Mouse (Mus musculus) liver, embryonic 16.5 days (tissue): Measurements from ENCODE around the gene Gm21992. TPM values are rescaled to one million over a fixed set of nuclear protein-coding genes. Genes with fewer than 3 reads are reported as not detected.
"Not testable (repeated sequence)": the region's sequence is repeated elsewhere in the genome, so short reads cannot be mapped to it uniquely, and the experiment has no call there.

ENCODE experiments used
- ATAC-seq: fragments of 200-750 bp; cut with Nextera tagmentation; 2 replicates; pipeline ENCODE4 v1.8.0; 2017; ENCODE audit warnings: low read depth, mild to moderate bottlenecking, moderate number of reproducible peaks, moderate library complexity
- H3K27ac ChIP-seq: fragments of 300-500 bp; sonication (generic); 2 replicates; pipeline ENCODE4 v1.5.1; 2014; ENCODE audit warnings: mild to moderate bottlenecking, low read length
- H3K27me3 ChIP-seq: fragments of 300-500 bp; sonication (generic); 2 replicates; pipeline ENCODE4 v1.6.1; 2014; ENCODE audit warnings: low read depth, low read length, mixed read lengths; ENCODE audit not compliant: control insufficient read depth, insufficient read depth
- H3K36me3 ChIP-seq: fragments of 300-500 bp; sonication (generic); 2 replicates; pipeline ENCODE4 v1.6.1; 2014; ENCODE audit warnings: mild to moderate bottlenecking; ENCODE audit not compliant: control insufficient read depth, insufficient read depth
- H3K4me1 ChIP-seq: fragments of 300-500 bp; sonication (generic); 2 replicates; pipeline ENCODE4 v1.6.1; 2014; ENCODE audit warnings: low read depth, low read length, mixed read lengths; ENCODE audit not compliant: control insufficient read depth
- H3K4me2 ChIP-seq: fragments of 300-500 bp; sonication (generic); 2 replicates; pipeline ENCODE4 v1.6.1; 2014; ENCODE audit warnings: low read depth, low read length, mixed read lengths
- H3K4me3 ChIP-seq: fragments of 300-500 bp; sonication (generic); 2 replicates; pipeline ENCODE4 v1.5.1; 2014; ENCODE audit warnings: low read depth, mild to moderate bottlenecking, low read length
- H3K9ac ChIP-seq: fragments of 300-500 bp; sonication (generic); 2 replicates; pipeline ENCODE4 v1.6.1; 2014; ENCODE audit warnings: low read depth, low read length
- H3K9me3 ChIP-seq: fragments of 300-500 bp; sonication (generic); replicated peaks from 2 replicates; pipeline ENCODE4 v1.6.1; 2016; ENCODE audit warnings: low read length; ENCODE audit not compliant: control insufficient read depth
- WGBS: fragments of 180-500 bp; shearing (Covaris S2); extraction: QIAGEN DNeasy Blood & Tissue Kit; methylation state at CpG from one replicate; pipeline ENCODE4 v1.1.7; 2014; ENCODE audit not compliant: insufficient replicate concordance; 5-methylcytosine and 5-hydroxymethylcytosine counted together
- polyA plus RNA-seq: library from polyadenylated mRNA; unstranded; fragments of >200 nt; fragmentation: Nextera tagmentation; extraction: Ambion mirVana; gene quantifications from 2 replicates; pipeline ENCODE4 v1.2.1, GENCODE M21; 2015

Gm21992 gene
- polyA plus RNA-seq, 1 experiment from 2014 or later: 11.7 TPM

DNA sequence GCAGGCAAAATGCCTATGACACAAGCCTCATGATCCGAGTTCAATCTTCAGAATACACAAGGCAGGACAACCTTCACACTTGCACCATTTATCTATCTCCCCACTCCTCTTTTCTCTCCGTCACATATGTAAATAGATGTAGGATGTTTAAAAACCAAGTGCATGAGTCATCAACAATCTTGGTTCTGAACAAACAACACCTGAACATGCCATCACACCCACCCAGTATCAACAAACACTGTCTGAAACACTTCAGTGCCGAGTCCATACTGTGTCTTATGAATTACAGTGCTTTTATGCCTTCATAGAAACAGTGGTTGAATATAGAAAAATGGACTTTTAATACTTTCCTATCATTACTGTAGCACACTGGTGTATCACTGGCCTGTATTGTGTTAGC, 38.6 kb downstream of the Gm21992 start:
- 76% methylated on average over 3 of the region's 3 CpGs for WGBS
- H3K27ac ChIP-seq: no peak overlapping the region
- H3K9me3 ChIP-seq: no peaks in the 10 kb centered on the region
- H3K27me3 ChIP-seq: no peaks in the 10 kb centered on the region
- no peak overlapping the region for H3K9ac ChIP-seq
- peaks cover 44% of the 10 kb centered on the region for H3K36me3 ChIP-seq
- H3K4me3 ChIP-seq: no peak overlapping the region
- no peaks in the 10 kb centered on the region for H3K4me1 ChIP-seq
- no peak overlapping the region for H3K4me2 ChIP-seq
- ATAC-seq: no peak

GRCm38 (mm10) chr19:4767507-4768148, 43.8 kb downstream of the Gm21992 start:
- Histone ChIP-seq H3K4me2 (no peak overlapping the region), H3K36me3 (peaks cover 52% of the 10 kb centered on the region), H3K9ac (no peak overlapping the region), H3K9me3 (no peaks in the 10 kb centered on the region), H3K27ac (peak overlapping the region; percentile 65), H3K4me1 (no peaks in the 10 kb centered on the region; the same call in 1 of the 2 replicates), H3K27me3 (no peaks in the 10 kb centered on the region), H3K4me3 (no peak overlapping the region)
- 73% methylated on average over 12 of the region's 12 CpGs for WGBS
- peak; percentile 77 for ATAC-seq

GRCm38 (mm10) chr19:4762876-4763275, 48.5 kb downstream of the Gm21992 start:
- Histone ChIP-seq H3K36me3 (peaks cover 43% of the 10 kb centered on the region), H3K9me3 (no peaks in the 10 kb centered on the region), H3K27me3 (no peaks in the 10 kb centered on the region), H3K4me3 (no peak overlapping the region), H3K27ac (no peak overlapping the region), H3K9ac (no peak overlapping the region), H3K4me2 (no peak overlapping the region), H3K4me1 (peaks cover 4% of the 10 kb centered on the region)
- no peak for ATAC-seq
- WGBS: 72% methylated on average over 1 of the region's 1 CpGs

DNA sequence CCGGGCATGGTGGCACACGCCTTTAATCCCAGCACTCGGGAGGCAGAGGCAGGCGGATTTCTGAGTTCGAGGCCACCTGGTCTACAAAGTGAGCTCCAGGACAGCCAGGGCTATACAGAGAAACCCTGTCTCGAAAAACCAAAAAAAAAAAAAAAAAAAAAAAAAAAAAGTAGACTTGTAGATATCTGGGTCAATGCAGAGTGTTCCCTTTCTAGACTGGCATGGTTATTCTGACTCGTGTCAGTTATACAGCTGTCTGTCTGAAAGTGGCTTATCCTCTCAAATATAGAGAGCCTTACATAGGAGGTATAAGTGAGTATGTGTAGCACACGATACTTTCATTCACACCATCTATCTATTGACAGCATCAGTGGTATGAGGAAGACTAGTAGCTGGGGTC, 50.9 kb downstream of the Gm21992 start:
- WGBS: 80% methylated on average over 8 of the region's 8 CpGs
- H3K9ac ChIP-seq, H3K4me2 ChIP-seq, H3K9me3 ChIP-seq, H3K27me3 ChIP-seq, H3K4me3 ChIP-seq, H3K27ac ChIP-seq, ATAC-seq: not testable (repeated sequence)
- peaks cover 31% of the 10 kb centered on the region for H3K36me3 ChIP-seq
- H3K4me1 ChIP-seq: peaks cover 17% of the 10 kb centered on the region

- peaks cover 19% of the 10 kb centered on the region for H3K4me1 ChIP-seq
- ATAC-seq: no peak
- peak overlapping the region; percentile 91 for H3K4me2 ChIP-seq
- H3K4me3 ChIP-seq: peak overlapping the region; percentile 78
- peak overlapping the region; percentile 89 for H3K27ac ChIP-seq
- H3K36me3 ChIP-seq: peaks cover 4% of the 10 kb centered on the region
- H3K9me3 ChIP-seq: no peaks in the 10 kb centered on the region
- H3K9ac ChIP-seq: peak overlapping the region; percentile 77
- 9% methylated on average over 9 of the region's 9 CpGs for WGBS
- no peaks in the 10 kb centered on the region for H3K27me3 ChIP-seq
Observed at GRCm38 (mm10) chr19:4756921-4757320, 54.5 kb downstream of the Gm21992 start.

GRCm38 (mm10) chr19:4756193-4756911, 55.1 kb downstream of the Gm21992 start, which contains the start of gene Rbm4b:
Rbm4b (plus strand) TSS chr19:4756497.
- WGBS: under 1% methylated on average over 65 of the region's 65 CpGs
- Histone ChIP-seq H3K4me2 (peak within 1 kb of the TSS; percentile 91), H3K27me3 (no peaks in the 10 kb centered on the region), H3K27ac (peak within 1 kb of the TSS; percentile 89), H3K4me3 (peak within 1 kb of the TSS; percentile 78), H3K9me3 (no peaks in the 10 kb centered on the region), H3K9ac (peak within 1 kb of the TSS; percentile 77), H3K4me1 (peaks cover 19% of the 10 kb centered on the region), H3K36me3 (peaks cover 2% of the 10 kb centered on the region; the same call in 1 of the 2 replicates)
- peak; percentile 97 for ATAC-seq

DNA sequence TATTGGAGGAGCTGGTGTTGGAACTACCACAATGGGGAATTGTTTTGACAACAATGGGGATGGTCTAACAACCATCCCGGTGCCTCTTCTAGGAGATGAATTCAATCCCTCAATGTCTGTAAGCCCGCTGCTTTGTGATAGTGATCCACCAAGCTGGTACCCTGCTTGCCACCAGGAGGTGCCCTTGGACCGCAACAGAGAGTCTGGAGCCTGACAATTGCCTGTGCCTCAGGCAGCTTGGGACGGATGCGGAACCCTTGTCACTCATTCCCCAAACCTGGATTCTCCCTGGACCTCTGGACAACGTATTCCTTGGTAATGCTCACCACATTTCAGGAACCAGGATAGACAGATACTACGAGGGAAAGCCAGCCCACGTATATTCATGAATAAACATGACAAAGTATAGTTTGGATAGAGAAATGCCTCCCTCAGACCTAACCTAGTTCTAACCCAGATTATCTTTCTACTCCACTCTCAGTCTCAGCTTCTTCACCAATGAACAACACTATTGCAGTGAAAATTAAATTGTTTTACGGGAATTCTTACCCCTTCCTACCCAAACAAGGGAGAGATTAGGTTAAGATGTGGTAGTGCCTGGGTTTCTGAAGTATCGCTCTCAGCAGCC, 55.7 kb downstream of the Gm21992 start:
- under 1% methylated on average over 10 of the region's 10 CpGs for WGBS
- Histone ChIP-seq H3K9ac (peak overlapping the region; percentile 77), H3K27me3 (no peaks in the 10 kb centered on the region), H3K27ac (peak overlapping the region; percentile 89), H3K9me3 (no peaks in the 10 kb centered on the region), H3K4me1 (peaks cover 17% of the 10 kb centered on the region), H3K4me3 (peak overlapping the region; percentile 78), H3K36me3 (peaks cover 2% of the 10 kb centered on the region; the same call in 1 of the 2 replicates), H3K4me2 (peak overlapping the region; percentile 91)
- peak; percentile 66 for ATAC-seq

DNA sequence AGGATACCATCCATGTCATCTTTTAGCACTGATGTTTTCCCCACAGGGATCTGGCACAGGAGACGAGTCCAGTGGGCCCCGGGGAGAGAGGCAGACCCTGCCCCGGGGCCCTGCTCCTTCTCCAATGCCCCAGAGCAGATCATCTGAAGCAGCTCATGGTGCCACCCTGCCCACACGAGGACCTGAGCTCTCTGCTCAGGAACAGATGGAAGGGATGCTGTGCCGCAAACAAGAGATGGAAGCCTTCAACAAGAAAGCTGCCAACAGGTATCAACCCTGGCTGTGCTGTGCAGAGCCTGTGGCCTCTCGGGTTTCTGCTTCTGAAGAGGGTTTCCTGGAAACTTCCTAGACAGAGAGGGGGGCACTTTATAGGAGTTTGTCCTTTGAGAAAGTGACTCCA, 61.4 kb downstream of the Gm21992 start:
- ATAC-seq: no peak
- H3K27ac ChIP-seq: no peak overlapping the region
- H3K27me3 ChIP-seq: no peaks in the 10 kb centered on the region
- no peak overlapping the region for H3K4me3 ChIP-seq
- no peaks in the 10 kb centered on the region for H3K9me3 ChIP-seq
- 66% methylated on average over 6 of the region's 6 CpGs for WGBS
- no peak overlapping the region for H3K4me2 ChIP-seq
- no peaks in the 10 kb centered on the region for H3K4me1 ChIP-seq
- no peaks in the 10 kb centered on the region for H3K36me3 ChIP-seq
- H3K9ac ChIP-seq: no peak overlapping the region

GRCm38 (mm10) chr19:4748493-4748892, 62.9 kb downstream of the Gm21992 start:
- Histone ChIP-seq H3K9me3 (no peaks in the 10 kb centered on the region), H3K4me2 (no peak overlapping the region), H3K27ac (no peak overlapping the region), H3K36me3 (no peaks in the 10 kb centered on the region), H3K4me3 (no peak overlapping the region), H3K27me3 (no peaks in the 10 kb centered on the region), H3K9ac (no peak overlapping the region), H3K4me1 (no peaks in the 10 kb centered on the region)
- WGBS: 74% methylated on average over 10 of the region's 10 CpGs
- ATAC-seq: no peak
